Mouse (Mus musculus): ENCODE data around the gene Trak2.
"Not testable (repeated sequence)": the region's sequence is repeated elsewhere in the genome, so short reads cannot be mapped to it uniquely, and the experiment has no call there.

Trak2 gene

GRCm38 (mm10) chr1:58973366-58974221 is at the start of gene Trak2, which contains the start of gene Stradb:
Gene Trak2 (minus strand): TSS chr1:58973430.
Gene Stradb (plus strand): TSS chr1:58973522.
- peak; percentile 93 to 97 for DNase-seq (ENCODE audit: low spot score in 2 of 2)

- no peak for DNase-seq (ENCODE audit: low spot score in 2 of 2)
Observed at GRCm38 (mm10) chr1:59021556-59021955, 48.3 kb upstream of the Trak2 start.

GRCm38 (mm10) chr1:59009250-59009649 is 36.0 kb upstream of the Trak2 start:
- peak in 1 of 2 experiments; percentile 22 for DNase-seq (ENCODE audit: low spot score in 2 of 2)

GRCm38 (mm10) chr1:58995313-58995712 is 22.1 kb upstream of the Trak2 start:
- DNase-seq (ENCODE audit: low spot score in 2 of 2) = no peak

GRCm38 (mm10) chr1:58993723-58994122 is 20.5 kb upstream of the Trak2 start:
- no peak for DNase-seq (ENCODE audit: low spot score in 2 of 2)

- no peak for DNase-seq (ENCODE audit: low spot score in 2 of 2)
Observed at GRCm38 (mm10) chr1:58993144-58993543, 19.9 kb upstream of the Trak2 start.

- no peak for DNase-seq (ENCODE audit: low spot score in 2 of 2)
Observed at GRCm38 (mm10) chr1:58984586-58984985, 11.4 kb upstream of the Trak2 start.

GRCm38 (mm10) chr1:58982276-58982675 is 9.0 kb upstream of the Trak2 start:
- DNase-seq (ENCODE audit: low spot score in 2 of 2) = no peak

GRCm38 (mm10) chr1:58972851-58973365 is 322 bp downstream of the Trak2 start:
- DNase-seq (ENCODE audit: low spot score in 2 of 2) = no peak

GRCm38 (mm10) chr1:58971097-58971496 is 2.1 kb downstream of the Trak2 start:
- no peak for DNase-seq (ENCODE audit: low spot score in 2 of 2)

- no peak for DNase-seq (ENCODE audit: low spot score in 2 of 2)
Observed at GRCm38 (mm10) chr1:58970054-58970453, 3.2 kb downstream of the Trak2 start.

- DNase-seq (ENCODE audit: low spot score in 2 of 2) = no peak
Observed at GRCm38 (mm10) chr1:58967534-58967933, 5.7 kb downstream of the Trak2 start.

GRCm38 (mm10) chr1:58962865-58963264 is 10.4 kb downstream of the Trak2 start:
- DNase-seq (ENCODE audit: low spot score in 2 of 2) = no peak

GRCm38 (mm10) chr1:58962418-58962817 is 10.8 kb downstream of the Trak2 start:
- no peak for DNase-seq (ENCODE audit: low spot score in 2 of 2)

- no peak for DNase-seq (ENCODE audit: low spot score in 2 of 2)
Observed at GRCm38 (mm10) chr1:58961152-58961893, 11.9 kb downstream of the Trak2 start.

- no peak for DNase-seq (ENCODE audit: low spot score in 2 of 2)
Observed at GRCm38 (mm10) chr1:58959682-58960081, 13.5 kb downstream of the Trak2 start.

- DNase-seq (ENCODE audit: low spot score in 2 of 2) = not testable (repeated sequence)
Observed at GRCm38 (mm10) chr1:58958789-58959526, 14.3 kb downstream of the Trak2 start.

- no peak for DNase-seq (ENCODE audit: low spot score in 2 of 2)
Observed at GRCm38 (mm10) chr1:58957931-58958330, 15.3 kb downstream of the Trak2 start.

- DNase-seq (ENCODE audit: low spot score in 2 of 2) = peak; percentile 62 to 72
Observed at GRCm38 (mm10) chr1:58956229-58956628, 17.0 kb downstream of the Trak2 start.

- DNase-seq (ENCODE audit: low spot score in 2 of 2) = no peak
Observed at GRCm38 (mm10) chr1:58955716-58956115, 17.5 kb downstream of the Trak2 start.

GRCm38 (mm10) chr1:58954578-58955410 is 18.4 kb downstream of the Trak2 start:
- no peak for DNase-seq (ENCODE audit: low spot score in 2 of 2)

Measured in thymus, postnatal 10 days (tissue).